Mouse (Mus musculus): ENCODE measurements at regions not wholly inside any gene's neighbourhood (a gene's known extent, or its start where the extent isn't known, plus 50 kb on each side); places are given as distances from the start of the nearest gene placed in this dataset.

GRCm38 (mm10) chr11:31795084-31795483 lies 76.9 kb upstream of the Cpeb4 start:
- TF ChIP-seq GATA1 (IDR thresholded peaks at IDR 0.05; ENCODE audit: borderline replicate concordance, low read length) (no peak), FLI1 (IDR thresholded peaks at IDR 0.05; ENCODE audit: low read length) (no peak)
